Mouse (Mus musculus) frontal cortex, postnatal 25 days (tissue): ENCODE results near the gene Lcor.

Source experiments
- DNase-seq, 2 experiments: peaks; one replicate each; pipeline ENCODE4 v3.0.0; 2022; ENCODE audit warnings: low spot score in 2 of 2

Gene Lcor

DNA sequence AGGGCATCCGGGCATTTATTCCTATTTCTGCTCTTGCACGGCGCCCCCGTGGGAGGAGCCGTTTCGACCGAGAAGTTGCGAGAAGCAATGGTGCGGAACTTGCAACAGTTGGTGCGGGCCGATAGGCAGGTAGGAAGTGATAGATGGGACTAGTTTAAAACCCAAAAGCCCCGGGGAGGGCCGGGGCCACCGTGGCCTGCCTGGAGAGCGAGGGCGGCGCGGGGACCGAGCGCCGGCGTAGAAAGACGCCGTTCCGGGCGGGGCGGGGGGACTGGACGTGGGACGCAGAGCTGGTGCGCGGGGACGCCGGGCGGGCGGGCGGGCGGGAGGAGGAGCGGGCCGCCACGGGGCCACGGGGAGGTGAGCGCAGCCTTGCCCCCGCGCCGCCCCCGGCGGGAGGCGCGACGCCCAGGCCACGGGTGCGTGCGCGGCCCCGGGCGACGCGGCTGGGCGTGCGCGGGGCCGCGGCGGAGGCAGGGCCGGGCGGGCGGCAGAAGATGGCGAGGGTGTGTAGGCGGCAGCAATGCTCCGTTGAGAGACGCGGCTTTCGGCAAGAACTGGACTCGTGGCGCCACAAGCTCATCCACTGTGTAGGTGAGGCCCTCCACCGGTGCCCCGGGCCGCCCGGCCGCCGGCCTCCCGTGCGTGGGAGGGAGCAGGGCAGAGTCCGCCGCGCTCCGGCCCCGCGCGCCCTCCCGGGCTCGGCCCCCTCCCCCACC lies at the start of gene Lcor:
Gene Lcor, plus strand, starts transcription at position 448 of the 719 bp plus-strand sequence.
- peak; percentile 73 to 76 for DNase-seq

DNA sequence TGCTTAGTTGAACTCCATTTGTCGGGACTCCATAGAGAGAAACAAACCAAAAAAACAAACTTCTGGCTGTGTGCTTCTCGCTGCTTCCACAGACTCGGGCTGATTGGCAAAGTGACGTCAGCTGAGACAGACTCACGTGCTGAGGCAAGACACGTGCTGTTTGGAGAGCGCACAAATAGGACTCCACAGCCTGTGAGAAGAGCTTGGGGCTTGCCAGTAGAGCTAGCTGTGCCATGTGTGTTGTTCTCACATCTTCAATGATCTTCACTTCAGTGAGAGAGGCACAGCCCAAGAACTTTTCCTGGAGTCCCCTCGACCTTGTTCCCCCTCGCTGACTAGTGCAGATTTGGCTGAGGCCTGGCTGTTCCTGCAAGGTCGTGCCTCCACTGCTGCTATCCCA lies 47.1 kb upstream of the Lcor start:
- no peak for DNase-seq

DNA sequence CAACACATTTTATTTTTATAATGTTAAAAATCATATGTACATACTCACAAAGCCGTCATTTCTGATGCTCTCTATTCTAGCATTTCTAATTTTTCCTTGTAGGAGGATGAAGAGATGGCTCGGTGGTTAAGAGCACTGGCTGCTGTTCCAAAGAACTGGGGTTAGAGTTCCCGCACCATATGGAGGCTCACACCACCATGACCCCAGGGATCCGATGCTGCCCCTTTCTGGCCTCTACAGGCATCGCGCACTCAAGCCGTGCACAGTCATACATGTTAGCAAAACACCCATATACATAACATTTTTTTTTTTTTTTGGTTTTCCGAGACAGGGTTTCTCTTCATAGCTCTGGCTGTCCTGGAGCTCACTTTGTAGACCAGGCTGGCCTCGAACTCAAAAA lies 46.0 kb upstream of the Lcor start:
- DNase-seq = no peak

DNA sequence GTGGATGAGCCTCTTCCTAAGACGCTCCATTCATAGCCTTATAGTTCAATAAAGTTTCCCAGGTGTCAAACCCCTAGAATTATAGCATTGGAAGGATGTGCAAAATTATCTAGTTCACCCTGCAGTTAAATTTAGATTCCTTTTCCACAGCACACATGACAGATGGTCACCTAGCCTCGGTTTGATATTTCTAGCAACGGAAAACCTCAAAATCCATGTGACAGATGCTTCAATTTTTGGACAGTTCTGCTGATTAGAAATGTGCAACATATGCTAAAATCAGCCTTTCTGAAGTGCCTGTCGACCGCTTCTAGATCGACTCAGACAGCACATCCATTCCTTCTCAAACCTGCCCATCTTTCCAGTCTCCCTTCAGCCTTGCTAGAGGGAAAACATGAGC lies 43.5 kb upstream of the Lcor start:
- no peak for DNase-seq

DNA sequence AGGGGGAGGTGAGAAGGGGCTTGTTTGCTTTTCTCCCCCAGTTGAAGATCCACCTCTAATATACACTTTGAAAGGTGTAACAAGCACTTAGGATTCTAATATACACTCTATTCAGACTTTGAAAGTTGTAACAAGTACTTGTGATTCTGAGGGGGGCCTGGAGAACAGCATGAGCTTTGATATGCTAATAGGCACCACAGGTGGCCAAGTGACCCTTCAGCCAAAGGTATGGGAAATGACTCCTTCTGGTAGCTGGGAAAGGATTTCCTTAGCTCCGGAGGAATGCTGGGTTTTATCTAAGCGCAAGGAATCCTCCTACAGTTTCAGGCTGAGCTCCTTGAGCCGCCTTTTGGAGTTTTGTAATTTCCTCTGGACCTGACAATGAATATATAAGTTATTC lies 41.0 kb upstream of the Lcor start:
- DNase-seq = no peak

DNA sequence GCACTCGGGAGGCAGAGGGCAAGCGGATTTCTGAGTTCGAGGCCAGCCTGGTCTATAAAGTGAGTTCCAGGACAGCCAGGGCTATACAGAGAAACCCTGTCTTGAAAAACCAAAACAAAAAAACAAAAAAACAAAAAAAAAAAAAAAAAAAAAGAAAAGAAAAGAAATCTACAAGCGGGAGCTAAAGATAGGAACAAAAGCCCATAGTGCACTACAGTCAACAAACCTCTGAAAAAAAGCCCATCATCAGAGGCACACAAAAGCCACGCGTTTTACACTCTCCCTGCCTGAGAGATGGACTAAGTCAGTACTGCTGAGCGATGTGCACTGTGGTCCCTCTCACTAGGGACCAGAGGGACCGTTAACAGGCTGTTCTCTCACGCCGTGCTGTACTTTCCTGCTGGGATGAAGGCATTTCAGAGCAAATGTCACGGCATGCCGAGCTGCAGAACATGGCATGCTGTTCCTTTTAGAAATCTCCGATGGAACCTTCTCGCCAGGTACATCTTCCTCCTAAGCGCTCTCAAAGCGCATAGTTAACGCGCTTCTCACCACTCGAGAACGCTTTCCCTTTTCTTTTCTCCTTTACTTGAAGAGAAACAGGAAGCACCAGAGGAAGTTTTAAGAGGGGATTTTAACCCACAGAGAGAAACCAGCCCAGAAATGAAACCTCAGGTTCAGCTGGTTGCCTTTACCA lies 40.4 kb upstream of the Lcor start:
- DNase-seq = no peak

DNA sequence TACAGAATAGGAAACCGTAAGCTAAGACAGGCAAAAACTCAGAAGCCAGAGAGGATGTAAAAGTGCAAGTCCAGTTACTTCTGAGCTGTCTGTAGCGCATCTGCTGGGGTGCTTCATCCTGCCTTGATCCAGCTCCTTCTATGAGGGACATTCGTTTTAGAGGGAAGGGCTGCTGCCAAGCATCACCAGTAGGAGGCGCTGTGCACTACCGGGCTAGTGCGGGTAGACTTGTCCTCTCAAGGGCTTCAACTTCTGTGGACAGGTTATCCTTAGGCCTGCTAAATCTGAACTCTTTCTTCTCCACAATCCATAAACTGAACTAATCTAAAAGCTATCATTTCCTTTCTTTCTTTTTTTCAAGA lies 39.8 kb upstream of the Lcor start:
- no peak for DNase-seq

DNA sequence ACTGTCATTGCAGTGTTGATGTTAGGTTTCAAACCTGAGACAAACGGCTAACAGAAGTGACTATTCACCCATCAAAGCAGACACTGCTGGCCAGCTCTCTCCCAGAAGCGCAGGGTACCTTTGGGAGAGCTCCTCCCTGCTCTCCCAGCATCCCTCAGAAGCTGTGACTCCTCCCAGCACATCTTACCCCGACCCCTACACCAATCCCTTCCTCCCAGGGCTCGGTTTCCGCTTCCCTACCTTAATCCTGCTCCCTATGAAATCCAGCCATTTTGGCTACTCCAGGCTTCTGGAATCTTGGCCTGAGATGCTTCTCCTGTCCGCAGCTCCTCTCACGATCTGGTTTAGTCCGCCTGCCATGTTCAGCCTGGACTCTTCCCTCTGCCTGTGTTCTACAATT lies 37.9 kb upstream of the Lcor start:
- no peak for DNase-seq

DNA sequence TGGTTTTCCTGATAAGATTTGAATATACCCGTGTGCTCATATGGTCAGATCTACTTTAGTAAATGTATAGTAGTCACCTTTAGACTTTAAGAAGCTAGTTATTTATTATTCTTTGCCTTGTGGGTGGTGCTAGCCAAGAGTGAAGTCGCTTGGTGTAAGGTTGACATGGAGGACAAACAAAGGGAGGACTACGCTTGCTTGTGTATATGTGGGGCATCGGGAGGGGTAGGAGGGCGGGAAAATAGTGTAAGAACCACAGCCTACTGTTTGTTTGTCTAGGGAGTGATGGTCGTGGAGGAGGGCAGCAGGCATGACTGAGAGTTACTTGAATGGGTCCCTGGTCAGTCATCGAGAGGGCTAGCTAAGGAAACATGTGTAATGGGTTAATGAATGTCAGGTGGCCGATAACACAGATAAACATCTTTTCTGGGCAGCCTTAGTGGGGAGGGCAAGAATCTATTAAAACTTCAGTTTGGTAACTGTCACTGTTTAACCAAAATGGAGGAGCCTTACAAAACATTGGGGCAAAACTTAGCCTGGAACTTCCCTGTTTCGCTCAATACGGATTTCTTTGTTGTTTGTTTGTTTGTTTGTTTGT lies 37.3 kb upstream of the Lcor start:
- no peak for DNase-seq

DNA sequence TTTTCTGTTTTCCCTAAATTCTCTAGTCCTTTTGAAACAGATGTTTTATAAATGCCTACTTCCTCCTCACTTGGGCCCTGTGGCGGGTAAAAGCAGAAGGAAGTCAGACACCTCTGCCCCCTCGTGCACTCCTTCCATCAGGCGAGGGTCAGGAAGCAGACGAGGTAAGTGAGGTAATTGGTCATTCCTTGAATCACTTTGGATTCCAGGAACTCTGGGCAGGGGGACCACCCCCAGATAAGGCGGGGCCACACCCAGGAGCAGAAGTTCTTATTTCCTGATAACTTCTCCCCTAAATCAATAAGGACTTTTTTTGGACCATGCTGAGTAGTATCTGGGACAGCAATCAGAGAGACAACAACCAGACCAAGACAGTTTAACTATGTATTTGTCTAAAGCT lies 36.7 kb upstream of the Lcor start:
- DNase-seq = no peak

DNA sequence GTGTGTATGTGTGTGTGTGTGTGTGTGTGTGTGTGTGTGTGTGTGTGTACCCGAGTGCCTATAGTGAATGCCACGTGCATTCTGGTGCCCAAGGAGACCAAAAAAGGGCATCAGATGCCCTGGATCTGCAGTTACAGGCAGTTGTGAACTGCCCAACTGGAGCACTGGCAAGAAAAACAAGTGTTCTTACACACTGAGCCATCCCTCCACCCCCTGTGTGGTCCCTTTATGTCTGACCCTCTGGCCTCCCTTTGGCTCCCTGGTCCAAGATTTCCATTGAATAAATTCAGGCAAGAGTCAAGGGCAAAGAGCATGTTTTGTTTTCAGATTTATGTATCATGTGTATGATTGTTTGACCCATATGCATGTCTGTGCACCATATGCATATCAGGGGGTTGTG lies 35.3 kb upstream of the Lcor start:
- DNase-seq = no peak

DNA sequence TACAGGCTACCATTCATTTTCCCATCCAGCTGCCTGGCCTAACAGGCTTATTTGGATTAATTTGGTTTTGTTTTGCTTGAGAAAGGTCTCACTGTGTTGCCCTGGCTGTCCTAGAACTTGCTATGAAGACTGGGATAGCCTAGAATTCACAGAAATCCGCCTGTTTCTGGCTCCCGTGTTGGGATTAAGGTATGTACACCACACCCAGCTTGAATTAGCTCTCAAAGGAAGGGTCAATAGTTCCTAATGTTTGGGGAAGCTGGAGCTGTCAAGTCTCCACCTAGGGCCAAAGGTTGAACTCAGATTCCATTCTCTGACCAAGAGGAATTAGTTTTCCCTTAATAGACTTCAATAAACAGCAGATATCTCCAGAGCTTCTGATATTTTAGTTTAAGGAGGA lies 34.7 kb upstream of the Lcor start:
- no peak for DNase-seq

DNA sequence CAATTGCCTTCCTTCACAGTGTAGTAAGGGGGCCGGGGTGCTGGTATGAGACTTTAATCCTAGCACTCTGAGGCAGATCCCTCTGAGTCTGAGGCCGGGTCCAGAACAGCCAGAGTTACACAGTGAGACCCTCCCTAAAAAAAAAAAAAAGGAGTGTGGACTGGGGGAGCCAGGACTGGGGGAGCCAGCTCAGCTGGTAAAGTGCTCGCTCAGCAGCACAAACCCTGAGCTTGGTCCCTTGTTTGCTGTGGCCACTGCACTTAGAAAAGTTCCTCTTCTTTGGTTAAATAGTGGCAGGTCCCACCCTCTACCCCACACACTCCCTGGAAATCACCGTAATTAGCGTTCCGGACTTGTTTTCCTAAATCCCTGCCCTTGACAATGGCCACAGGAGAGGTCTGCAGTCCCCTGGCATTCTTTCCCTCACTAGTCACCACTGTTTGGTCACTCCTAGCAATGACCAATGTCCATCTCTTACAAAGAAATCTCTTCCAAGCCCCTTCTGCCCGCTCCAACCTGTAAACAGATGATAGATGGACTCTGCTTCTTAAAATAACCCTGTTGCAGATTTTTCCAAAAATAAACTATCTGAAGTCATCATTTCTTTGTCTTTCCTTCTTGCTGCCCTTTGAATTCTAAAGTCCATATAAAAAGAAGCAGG lies 32.9 kb upstream of the Lcor start:
- DNase-seq = no peak

DNA sequence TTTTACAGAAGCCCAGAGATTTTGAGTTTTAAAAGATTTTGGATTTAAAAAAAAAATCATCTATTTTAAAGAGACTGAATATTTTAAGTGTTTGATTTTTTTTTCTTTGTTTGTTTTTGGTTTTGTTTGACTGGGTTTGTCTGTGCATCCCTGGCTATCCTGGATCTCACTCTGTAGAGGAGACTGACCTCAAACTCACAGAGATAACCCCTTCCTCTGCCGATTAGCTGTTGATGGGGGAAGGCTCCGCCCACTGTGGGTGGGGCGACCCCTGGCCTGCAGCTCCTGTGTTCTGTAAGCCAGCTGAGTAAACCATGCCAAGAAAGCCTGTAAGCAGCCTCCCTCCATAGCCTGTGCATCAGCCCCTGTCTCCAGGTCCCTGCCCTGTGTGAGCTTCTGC lies 30.3 kb upstream of the Lcor start:
- no peak for DNase-seq

DNA sequence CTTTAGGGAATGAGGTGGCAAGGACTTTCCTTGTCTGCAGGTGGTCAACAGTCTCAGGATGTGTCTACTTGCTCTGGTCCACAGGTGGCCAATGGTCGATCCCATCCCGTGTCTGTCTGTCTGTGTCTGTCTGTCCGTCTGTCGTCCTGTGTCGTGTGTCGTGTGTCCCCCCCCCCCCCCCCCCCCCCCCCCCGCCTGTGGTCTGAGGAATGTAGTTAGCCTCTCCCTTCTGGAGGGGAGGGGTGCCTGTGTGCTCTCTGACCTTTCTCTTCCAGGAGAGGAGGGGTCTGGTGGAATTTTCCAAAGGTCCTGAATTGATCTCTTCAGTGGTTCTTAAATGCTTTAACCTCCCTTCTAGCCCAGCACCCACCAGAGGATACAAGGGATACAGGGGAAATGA lies 27.8 kb upstream of the Lcor start:
- DNase-seq = no peak

DNA sequence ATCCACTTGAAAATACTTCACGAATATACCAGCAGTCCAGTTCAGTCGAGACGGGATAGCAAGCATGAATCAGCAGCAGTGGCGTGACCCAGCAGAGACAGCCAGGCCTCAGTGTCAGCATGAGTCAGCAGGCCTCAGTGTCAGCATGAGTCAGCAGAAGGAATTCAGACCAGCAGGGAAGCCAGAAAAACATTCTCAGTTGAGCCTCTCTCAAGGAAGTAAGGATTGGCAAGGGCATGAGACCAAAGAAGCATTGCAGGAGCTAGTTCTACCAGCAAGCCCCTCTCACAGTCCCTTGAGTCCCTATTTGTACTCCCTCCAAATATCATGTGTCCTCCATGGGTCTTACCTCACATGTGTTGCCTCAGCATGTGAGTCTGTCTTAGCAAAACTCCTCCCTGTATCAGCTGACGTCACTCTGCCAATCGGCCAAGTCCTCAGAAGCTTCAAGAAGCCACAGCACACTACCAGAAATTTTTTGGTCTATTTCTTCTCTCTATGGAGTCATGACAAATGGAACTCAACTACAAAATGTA lies 27.3 kb upstream of the Lcor start:
- DNase-seq = no peak

DNA sequence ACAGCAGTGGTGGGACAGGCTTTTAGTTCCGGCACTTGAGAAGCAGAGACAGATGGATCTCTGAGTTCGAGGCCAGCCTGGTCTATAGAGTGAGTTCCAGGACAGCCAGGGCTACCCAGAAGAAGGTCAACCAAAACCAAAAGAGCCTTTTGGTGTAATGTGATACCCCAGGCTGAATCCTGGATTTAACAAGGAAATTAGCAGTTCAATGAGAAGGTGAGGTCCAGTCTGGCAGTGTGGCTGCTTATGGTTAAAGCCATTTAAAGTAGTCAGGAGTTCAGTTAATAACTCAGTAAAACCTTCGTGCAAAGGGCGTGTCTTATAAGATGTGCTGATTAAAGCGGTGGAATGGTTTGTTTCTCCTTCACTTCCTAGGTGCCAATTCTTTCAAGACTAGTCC lies 25.3 kb upstream of the Lcor start:
- no peak for DNase-seq

DNA sequence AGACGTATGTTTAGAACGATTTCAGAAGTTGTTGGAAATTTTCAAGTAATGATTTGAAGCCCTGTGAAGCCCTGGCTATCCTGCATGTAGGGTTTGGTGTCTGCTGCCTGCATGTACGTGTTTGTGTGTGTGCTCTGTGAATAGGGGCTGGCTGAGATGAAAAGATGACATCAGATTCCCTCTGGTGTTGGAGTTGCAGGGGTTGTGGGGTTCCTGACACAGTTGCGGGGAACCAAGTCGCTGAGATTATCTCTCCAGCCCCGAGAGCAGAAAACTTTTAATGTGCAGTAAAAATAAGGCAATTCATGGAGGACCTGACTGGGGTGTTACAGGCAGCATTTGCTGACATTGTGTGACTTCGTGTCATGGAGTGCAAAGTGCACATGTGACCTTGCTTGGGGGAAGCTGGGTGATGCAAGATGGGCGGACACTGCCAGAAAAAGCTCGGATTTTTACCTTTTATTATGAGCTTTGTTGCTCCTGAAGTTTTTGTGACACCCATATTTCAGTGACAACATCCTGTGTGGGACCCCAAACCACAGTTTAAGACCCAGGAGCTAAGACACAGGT lies 20.2 kb upstream of the Lcor start:
- no peak for DNase-seq

DNA sequence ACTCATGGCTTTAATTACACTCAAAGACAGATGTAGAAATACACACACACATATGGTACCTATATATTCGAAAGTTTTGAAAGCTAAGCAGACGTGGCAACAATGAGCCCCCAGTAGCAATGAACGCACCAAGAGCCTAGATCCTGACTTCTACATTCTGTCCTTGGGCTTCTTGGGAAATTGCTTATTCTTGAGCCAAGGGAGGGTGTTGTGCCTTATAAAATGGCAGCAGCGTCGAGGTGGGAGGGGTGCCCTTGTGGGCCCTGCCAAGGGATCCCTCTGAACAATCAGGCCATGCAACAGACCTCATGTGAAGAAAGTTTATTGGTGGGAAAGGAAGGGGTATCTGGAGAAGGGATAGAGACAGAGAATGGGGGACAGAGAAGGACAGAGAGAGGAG lies 18.6 kb upstream of the Lcor start:
- no peak for DNase-seq

DNA sequence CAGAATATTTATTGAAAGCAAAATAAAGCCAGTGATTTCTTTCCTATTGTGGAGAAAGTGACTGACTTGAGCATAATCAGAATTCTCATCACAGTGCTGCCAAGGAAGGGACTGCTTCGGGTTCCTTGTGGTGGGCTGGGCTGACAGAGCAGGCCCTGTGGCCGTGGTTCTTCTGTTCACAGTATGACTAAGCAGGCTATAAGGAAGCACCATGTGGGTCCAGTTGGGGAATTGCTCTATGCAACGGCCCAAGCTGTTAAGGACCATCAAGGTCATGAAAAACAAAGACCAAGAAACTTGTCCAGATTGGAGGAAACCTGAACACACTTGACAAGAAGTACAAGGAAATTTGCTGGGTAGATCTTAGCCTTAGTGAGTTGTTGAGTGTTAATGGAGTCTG lies 16.0 kb upstream of the Lcor start:
- no peak for DNase-seq

DNA sequence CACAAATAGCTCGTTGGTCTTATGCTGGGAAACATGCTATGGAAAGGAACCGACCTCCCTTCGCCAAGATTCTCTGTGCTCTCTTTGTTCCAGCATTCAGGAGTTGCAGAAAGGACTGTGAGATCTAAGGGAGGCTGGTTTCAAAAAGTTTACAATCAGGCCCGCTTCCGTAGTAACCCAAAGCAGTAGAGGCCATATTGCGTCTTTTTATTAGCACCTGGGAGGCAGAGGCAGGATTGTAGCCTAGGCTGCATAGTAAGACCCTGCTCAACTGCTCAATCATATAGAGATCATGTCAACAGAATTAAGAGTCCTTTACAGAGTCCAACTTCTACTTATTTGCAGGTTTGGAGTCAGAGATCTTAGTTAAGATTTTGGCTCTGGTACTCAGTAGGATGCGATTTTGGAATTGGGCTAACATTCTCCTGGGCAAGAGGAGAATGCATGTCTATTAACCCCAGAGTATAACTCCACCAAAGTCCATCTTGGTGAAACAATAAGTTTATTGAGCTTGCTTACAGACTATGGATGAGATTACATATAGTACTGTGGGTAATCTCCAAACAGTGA lies 8.8 kb upstream of the Lcor start:
- DNase-seq = no peak

DNA sequence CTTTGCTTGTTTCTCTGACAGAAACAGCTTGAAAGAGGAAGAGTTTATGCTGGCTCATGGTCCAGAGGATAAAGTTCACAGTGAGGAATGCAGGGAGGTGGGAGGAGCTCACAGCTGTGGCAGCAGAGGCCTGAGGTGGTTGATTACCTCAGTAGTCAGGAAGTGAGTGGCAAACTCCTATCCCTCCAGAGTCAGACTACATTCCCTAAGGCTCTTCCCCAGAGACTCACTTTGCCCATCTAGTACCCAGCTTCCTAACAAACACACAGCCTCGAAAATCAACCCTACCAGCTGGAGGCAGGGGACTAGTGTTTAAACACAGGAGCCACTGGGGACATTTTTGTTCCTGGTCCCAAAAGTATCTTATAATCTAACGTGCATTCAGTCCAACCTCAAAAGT lies 7.5 kb upstream of the Lcor start:
- DNase-seq = no peak
